Mouse (Mus musculus): Measurements from ENCODE around the gene Tet2.
"Not testable (repeated sequence)": the region's sequence is repeated elsewhere in the genome, so short reads cannot be mapped to it uniquely, and the experiment has no call there.

Tet2 gene

DNA sequence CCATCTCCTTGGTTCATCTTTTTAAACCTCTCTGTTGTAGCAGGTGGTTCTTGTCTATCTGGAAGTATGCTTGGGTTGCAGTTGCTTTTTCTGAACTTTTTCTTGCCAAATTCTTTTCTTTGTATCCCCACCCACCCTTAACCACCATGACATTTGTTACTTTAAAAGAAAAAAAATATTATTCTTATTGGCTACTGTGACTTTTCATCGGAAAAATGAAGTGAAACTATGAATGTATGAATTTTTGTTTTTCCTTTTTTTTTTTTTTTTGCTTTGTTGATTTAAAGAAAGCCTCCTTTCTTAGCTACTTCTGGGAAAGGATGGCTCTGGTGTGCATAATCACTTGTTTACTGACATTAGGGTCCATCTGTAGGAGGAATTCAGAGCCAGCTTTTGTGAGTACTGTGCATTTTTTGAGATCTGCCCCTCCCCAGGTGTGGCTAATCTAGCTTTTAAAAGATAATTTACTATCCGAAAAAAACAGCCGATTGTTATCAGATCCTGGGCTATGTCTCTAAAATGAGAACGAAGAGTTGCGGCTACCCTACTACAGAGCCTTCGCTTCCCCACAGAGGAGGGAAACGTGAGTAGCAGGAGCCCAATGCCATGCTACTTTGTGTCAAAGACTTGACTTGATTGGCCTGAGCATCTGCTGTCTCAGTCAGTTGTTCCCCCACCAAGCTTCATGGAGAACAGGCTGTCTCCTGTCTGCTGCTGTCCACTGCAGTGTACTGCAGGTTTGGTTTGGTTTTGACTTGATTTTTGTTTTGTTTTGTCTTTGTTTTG lies 4.6 kb upstream of the Tet2 start:
- no peak for DNase-seq (ENCODE audit: extremely low read depth, low read depth)

DNA sequence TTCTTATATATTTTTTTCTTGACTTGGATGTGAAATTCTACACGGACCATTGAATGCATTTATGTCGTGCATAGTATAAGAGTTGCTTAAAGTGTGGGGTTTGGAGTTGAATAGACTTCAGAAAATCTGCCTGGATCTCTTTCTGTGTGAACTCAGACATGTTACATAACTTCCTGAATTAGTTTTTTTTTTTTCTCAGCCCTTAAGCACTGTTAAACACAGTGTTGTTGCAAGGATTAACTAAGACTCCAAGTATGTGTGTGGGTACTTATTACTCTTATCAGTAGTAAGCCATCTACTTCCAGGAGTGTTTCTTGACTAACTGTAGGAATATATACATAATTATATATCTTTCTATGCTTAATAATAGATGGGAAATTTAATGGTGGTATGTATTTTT lies 3.7 kb upstream of the Tet2 start:
- no peak for DNase-seq (ENCODE audit: extremely low read depth, low read depth)

DNA sequence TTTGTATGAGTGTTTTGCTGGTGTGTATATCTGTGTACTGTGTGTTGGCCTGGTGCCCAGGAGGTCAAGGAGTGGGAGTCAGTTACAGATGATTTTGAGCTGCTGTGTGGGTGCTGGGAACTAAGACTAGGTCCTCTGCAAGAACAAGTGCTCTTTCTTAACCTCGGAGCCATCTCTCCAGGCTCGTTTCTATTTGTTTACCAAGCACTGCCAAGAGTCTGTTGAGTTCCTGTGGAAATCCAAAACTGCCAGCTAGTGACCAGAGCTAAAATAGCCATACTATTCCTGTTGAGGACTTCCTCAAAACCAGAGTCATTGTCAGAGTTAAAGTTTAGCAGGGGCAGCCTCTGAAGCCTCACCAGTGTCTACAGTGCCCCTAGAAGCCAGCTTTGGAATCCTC lies 1.9 kb upstream of the Tet2 start:
- no peak for DNase-seq (ENCODE audit: extremely low read depth, low read depth)

DNA sequence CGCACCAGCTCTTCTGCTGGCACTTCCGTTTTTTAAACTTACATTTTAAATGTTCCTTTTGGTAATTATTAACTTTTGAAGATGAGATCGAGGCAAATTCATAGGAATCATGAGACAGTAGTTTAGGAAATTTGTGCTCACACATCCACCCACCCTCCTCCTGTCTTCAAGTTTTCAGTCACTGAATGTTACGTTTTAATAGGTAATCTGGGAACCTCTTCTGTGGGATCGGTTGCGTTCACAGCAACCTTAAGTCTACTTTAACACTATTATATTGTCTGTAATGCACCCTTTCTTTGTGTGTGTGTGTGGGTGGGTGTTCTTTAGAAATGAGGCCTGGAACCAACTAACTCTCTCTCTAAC lies 346 bp upstream of the Tet2 start:
- no peak for DNase-seq (ENCODE audit: extremely low read depth, low read depth)

DNA sequence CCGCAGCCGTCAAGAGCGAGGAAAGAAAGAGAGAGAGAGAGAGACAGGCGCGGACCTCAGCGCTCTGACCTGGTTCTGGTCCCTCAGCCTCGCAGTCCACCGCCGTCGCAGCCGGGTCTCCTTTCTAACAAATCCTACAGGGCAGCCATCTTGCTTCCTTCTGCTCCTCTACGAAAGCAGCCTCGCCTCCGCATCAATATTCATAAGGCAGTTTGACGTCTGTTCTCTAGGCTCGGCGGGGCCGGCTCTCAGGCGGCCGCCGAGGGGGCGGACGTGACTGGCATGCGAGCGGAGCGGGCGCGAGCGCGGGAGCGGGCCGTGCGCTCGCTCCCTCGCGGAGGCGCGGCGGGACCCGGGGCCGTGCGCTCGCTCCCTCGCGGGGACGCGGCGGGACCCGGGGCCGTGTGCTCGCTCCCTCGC lies 798 bp downstream of the Tet2 start:
- DNase-seq (ENCODE audit: extremely low read depth, low read depth): peak; percentile 90

DNA sequence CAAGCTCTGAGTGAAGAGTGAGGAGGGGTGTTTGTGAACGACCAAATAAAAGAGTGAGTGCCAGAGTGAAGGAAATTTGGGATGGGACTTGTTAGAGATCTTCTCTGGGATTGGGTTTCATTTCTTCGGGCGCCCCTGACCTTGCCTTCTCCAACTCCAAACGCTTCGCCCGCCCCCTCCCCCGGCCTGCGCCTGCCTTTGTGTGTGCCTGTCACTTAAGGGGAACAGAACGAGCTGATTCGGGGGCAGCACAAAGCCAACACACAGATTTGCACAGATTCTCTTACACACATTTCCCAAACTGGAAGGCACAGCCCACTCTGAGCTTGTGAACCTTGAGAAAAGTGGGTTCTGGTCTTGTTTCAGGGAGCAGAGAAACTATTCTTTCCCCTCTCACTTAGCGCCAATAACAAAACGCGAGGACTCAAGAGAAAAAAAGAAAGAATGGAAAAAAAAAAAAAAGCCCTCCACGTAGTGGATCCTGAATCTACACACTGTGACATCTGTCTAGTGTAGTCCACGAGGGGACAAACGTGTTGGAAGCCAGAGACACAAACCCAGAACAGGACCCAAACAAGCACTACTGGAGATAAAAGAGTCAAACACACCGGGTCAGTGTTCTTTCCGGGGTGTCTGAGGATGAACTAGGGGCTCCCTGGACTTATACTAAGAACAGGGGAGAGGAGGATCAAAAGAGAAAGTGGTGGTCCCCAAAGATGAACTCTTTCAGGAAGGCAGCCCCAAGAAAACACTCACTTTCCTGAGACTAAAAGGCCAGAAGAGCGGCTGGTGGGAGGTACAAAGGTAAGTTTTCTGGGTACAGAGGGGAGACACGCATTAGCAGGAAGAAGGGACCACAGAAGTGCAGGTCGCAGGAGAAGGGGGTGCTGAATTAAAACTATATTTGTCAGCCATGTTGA lies 1.6 kb downstream of the Tet2 start:
- DNase-seq (ENCODE audit: extremely low read depth, low read depth): no peak

DNA sequence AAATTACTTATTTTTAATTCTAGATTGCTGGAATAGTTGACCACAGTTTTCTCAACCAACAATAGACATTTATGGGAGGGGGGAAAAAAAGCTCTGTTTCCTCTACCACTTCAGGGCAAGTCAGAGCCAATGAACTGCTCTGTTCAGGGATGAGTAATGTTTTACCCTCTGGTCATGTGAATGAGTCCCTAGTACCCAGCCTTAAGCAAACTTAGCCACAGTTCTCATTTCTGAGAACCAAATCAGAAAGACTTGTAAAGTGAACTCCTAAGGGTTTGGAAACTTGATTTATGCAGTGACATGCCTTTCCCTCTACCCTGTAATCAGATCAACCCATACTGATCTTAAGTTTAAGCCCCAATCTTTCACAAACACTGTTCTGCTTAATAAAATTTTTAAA lies 2.9 kb downstream of the Tet2 start:
- no peak for DNase-seq (ENCODE audit: extremely low read depth, low read depth)

DNA sequence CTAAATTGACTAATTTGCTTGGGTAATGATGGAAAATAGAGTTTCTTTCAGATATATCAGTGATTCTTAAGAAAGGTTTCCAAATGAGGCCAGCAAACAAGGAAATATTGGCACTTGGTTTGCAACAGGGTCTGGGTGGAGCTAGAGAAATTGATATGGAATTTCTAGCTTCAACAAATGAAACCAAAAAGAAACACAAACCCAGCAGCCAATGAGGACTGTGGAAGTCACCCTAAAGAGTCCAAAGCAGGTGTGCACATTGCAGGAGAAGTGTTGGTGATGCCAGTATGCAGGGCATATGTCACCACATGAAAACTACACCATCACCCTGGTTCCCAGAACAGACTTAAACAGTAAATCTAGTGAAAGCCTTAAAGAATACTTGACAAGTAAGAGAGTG lies 3.9 kb downstream of the Tet2 start:
- no peak for DNase-seq (ENCODE audit: extremely low read depth, low read depth)

DNA sequence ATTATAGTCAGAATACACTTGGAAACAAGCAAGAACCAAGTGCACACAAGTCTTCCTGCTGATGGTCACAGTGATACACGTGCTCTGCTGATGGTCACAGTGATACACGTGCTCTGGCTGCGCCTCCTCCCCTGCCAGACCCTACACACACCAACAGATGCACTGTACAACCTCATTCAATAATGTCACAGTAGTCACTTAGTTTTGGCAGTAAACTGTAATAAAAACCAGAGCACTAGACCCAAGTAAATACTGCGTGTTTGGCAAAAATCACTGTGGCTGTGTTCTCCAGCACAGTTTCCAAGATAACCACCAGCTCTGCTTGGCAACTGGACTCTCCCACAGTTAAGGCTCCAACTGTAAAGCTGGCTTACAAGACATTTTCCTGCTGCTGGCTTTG lies 4.9 kb downstream of the Tet2 start:
- no peak for DNase-seq (ENCODE audit: extremely low read depth, low read depth)

DNA sequence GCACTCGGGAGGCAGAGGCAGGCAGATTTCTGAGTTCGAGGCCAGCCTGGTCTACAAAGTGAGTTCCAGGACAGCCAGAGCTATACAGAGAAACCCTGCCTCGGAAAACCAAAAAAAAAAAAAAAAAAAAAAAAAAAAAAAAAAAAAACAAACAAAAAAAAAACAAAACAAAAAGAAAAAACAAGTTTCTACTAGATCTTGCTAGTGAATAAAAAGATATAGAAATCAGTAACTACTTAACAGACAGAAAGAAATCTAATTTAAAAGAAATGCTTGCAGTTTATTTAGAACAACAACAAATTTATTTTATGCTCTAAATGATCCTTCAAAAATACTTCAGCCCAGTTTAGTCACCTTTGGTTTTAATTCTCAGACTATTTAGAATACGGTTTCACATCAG lies 6.4 kb downstream of the Tet2 start:
- not testable (repeated sequence) for DNase-seq (ENCODE audit: extremely low read depth, low read depth)

DNA sequence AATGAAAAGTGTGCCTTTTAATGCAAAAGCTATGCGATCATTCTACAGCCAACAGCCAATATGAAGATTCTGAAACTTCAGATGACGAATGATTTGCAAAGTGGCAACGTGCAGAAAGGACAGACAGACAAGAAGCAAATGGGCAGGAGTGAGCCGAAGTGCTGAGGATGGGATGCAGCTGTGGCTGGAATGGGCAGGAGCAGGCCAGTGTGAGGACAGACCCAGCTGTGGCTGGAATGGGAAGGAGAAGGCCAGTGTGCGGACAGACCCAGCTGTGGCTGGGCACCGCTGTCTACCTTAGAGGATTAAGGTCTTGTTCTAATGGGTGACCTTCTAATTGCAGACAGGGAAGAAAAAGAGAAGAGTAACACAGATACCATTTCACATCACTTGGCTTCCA lies 9.3 kb downstream of the Tet2 start:
- DNase-seq (ENCODE audit: extremely low read depth, low read depth): no peak

DNA sequence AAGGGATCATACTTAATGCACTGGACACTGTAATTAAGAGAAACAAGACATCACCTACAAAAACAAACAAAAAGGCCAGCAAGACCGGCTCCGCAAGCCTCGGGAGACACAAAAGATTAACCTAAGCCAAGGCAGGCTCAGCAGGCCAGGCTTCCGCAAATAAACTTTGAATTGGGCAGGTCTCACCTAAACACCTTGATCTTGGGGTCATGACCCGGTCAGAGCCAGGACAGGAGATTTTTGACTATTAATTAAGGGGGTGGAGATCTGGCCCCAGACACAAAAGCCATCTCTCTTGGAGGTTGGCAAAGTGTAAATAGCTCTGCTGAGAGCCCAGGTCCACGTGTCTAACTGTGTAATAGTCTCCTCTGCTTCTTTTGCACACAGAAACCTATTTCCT lies 10.9 kb downstream of the Tet2 start:
- no peak for DNase-seq (ENCODE audit: extremely low read depth, low read depth)

DNA sequence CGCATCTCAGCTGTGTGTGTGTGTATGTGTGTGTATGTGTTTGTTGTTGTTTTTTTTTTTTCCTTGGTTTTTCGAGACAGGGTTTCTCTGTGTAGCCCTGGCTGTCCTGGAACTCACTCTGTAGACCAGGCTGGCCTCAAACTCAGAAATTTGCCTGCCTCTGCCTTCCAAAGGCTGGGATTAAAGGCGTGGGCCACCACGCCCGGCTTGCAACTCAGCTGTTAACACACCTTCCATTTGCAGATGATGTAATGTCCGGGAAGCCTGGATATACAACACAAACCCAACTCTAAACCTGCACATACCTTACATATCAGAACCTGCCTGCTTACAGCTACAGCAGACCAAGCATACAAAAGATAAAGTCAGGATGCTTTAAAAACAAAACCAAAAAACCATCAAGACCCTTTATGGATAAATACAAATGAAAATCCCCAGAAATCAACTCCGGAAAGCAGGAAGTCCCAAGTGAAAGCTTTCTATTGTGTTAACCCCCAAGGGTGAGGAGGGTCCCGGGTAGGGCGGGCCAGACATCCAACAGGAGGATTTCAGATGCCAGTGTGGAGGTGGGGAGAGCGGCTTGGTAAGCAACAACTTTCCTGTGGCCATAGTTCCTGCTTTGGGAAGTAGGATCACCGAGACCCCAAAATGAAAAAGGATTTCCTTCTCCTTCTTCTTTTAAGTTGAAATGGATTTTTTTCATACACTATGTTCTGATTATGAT lies 11.5 kb downstream of the Tet2 start:
- no peak for DNase-seq (ENCODE audit: extremely low read depth, low read depth)

DNA sequence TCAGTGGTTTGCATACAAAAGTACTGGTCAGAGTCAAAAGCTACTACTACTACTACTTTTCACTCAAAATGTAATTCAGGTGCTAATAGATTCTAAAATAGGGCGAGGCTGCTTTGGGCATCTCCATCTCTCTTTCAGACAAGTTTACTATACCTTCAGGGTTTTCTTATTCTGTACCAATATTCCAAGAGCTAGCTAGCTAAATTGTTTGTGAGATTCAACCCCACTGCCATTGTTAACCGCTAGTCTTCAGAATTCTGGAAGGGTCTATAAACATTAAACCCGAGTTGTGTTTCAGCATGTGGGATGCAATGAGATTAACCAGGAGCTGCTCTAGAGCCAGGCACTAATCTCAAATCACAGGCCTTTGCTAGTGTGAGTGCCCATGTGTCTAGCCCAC lies 12.1 kb downstream of the Tet2 start:
- DNase-seq (ENCODE audit: extremely low read depth, low read depth): no peak

DNA sequence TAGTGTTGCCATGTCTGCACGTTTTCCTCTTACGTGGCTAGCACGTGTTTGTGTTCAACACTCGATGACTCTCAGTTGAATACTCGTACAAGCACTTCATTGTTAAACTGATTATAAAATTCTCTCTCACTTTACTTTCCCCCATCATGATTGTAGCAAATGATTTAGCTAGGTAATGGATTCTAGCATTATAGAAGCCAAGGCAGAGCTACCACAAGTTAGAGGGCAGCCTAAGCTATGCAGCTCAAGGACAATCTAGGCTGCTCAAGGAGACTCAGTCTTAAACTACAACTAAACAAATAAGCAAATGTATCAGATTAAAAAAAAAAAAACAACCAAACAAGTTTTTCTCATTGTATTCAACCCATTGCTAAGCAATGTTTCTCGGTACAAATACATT lies 12.7 kb downstream of the Tet2 start:
- DNase-seq (ENCODE audit: extremely low read depth, low read depth): no peak

DNA sequence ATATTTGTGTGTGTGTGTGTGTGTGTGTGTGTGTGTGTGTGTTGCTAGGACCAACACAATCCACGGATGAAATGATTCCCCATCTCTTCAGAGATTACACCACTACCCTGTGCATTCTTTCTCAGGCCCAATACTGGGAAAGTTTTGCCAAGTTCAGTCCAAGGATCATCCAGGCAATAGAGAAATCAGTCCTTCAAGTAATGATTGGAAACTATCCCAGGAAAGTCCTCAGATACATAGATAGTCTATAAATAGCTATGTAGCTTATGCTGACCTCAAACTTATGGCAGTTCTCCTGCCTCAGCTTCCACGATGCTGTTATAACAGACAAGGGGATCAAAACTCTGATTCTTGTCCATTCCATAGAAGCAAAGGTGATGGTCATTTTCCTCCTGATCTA lies 13.8 kb downstream of the Tet2 start:
- DNase-seq (ENCODE audit: extremely low read depth, low read depth): no peak

DNA sequence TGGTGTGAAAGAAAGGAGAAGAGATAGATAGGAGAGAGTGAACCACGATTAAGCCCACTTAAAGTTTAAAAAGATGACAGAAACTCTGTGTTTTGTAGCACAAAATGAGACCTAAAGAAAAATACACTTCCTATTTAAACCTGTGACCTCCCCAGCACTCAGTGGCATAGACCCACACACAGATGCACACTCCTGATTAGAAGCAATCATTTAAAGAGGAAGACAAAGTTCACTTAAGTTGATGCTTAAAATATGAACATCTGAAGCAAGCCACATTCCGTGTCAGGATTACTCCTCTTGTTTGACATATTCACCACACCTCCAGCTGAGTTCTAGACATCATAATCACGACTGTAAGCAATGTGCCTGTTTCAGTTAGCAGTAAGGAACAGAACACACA lies 14.3 kb downstream of the Tet2 start:
- peak; percentile 72 for DNase-seq (ENCODE audit: extremely low read depth, low read depth)

DNA sequence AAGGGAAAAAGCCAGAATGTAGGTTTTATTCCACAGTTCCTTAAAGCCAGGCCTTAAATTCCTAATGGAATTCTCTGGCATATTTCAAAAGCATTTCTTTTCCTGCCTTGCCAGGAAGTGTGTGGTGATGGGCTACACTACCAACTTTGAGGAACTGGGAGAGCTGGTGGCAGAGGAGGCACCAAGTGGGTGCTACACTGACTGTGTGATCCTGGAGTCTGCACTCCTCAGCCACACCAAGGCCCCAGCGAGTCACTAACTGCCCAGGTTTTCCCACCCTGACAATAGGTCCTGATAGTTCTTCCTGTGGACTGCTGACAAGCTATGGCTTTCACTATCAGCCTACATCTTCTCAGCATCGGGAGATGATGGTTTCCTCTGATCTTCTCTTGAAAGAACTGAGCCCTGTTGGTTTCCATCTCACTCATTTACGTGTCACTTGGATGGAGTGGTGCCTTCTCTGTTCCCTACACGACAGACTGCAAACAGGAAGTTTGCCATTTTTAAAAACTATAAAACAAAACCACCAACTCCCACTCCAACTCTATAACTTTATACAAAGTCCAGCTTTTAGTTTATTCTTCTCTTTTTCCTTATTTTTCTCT lies 18.7 kb downstream of the Tet2 start:
- no peak for DNase-seq (ENCODE audit: extremely low read depth, low read depth)

DNA sequence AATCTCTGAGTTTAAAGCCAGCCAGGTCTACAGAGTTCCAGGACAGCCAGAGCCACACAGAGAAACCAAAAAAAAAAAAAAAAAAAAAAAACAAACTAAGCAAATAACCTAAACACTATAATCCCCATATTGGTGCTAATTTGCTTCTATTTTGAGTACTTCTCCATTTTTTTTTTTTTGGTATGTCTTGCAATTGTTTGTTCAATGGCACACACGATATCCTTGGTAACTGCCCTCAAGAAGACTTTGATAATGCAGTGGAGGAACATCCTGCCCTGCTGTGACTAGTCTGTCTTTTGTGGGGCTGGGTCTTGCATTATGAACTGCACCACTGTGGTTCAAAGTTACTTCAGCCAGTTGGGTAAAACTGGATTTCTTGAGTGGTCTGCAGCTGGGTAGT lies 19.4 kb downstream of the Tet2 start:
- peak; percentile 54 for DNase-seq (ENCODE audit: extremely low read depth, low read depth)

DNA sequence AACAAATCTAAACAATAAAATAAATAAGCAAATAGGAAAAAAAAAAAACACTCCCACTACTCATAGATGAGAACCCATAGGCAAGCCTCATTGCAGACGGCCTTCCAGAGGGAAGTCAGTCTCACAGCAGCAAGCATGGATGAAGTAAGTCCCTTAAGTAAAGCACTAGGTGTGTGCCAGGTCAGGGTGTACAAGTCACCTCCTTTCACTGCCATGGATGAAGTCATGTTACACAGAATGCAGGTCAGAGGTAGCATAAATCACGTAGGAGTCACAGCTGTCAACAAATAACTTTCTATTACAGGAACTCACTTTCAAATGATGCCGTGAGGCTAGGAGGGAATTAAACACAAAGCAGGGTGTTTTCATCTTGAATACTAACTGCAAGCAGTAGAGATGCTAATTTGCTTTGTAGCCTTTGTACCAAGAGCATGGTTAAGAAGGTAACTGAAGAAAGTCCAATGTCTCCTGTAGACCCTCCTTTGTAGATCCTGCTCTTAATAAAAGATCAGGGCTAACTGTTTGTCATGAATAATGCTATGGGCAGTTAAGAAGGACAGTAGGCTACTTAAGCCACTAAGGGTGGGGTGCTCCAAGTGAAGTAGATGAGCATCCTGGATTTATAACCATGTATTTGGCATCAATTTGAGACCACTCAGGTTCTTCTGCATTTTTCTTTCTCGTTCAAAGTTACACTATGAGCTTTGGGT lies 20.4 kb downstream of the Tet2 start:
- DNase-seq (ENCODE audit: extremely low read depth, low read depth): no peak

DNA sequence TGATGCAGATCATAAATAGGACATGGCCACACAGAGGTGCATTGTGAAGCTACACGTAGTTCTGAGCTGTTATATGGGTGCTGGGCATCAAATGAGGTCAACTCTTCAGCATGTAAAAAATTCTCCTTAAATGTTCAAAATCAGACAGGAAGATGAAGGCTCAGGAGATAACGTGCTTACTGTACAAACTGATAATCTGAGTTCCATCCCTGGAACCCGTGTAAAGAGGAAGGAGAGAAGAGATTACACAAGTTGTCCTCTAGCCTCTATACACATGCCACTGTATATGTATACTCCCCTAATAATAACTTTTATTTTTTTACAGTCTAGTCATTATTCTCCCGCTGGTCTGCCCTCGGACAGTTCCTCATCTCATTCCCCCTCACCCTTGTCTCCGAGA lies 21.7 kb downstream of the Tet2 start:
- DNase-seq (ENCODE audit: extremely low read depth, low read depth): no peak
